Mouse (Mus musculus): Measurements from ENCODE around the gene Rprm. TPM values are rescaled to one million over a fixed set of nuclear protein-coding genes. Genes with fewer than 3 reads are reported as not detected.
A peak's percentile ranks its signal among the peaks of the same experiment; 100 is the strongest.

Gene Rprm
- 1 to 10 TPM in 1 of 2 experiments, under 1 TPM in 1; 0.99 to 1.3 TPM for total RNA-seq (2021)
- long read RNA-seq, experiment 1, result 0 reads
- long read RNA-seq, experiment 2, result 0 reads

GRCm38 (mm10) chr2:54085430-54086087, at the start of gene Rprm:
Rprm (minus strand) TSS chr2:54085552.
- DNase-seq, result peak; percentile 95

GRCm38 (mm10) chr2:54119305-54119704, 34.0 kb upstream of the Rprm start:
- DNase-seq, result no peak

DNA sequence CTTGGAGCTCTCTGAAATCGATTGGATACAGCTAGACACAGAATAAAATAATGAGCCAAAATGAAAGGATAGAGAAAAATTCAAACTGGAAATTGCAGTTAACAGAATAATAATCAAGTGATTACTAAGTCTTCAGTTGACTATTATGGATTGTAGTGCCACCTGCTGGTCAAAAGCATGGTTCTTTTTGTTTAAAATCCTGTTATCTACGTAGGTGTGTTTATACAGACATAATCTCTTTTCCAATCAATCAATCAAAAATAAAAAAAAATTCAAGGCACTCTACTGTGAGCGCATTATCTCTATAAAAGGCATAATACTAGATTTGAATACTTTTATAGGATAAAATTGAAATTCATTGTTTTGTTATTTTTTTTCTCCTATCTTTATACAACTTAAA, 33.5 kb upstream of the Rprm start:
- DNase-seq, result peak; percentile 5

DNA sequence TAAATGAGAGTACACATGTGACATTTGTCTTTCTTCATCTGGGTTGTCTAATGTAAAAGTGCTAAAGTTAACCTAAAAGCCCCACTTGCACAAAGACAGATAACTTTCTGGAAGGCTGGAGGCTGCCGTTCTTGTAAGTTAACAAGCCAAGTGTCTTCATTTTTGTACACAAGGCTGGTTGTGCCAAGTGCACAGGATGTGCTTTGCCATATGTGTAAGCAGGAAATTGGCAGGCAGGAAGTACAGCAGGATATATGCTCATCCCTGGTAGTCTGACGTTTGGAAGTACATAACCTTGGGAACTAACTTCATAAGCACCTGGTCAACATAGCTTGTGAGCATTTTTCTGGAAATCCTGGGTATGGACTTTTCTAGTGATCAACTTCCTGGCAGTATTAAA, 25.9 kb upstream of the Rprm start:
- no peak for DNase-seq

DNA sequence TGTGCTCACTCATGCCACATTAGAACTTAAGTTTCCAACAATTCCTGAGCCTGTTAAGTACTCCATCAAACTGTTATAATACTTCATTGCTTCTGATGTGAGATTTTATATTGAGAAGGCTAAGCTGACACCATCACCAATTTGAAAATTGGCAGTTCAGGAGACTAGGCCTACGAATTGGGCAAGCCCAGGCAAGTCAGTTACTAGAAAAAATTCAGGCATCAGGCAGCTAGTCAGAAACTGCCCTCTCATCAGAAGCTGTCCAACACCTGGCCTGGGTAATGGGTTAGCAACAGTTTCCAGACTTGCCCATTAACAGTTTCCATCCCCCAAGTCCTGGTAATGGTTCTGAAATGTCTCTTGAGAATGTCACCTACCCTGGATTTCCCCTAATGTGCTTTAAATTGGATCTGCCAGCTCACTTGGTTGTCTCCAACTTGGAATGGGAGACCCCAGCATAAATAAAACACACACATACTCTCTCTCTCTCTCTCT, 20.9 kb upstream of the Rprm start:
- no peak for DNase-seq

DNA sequence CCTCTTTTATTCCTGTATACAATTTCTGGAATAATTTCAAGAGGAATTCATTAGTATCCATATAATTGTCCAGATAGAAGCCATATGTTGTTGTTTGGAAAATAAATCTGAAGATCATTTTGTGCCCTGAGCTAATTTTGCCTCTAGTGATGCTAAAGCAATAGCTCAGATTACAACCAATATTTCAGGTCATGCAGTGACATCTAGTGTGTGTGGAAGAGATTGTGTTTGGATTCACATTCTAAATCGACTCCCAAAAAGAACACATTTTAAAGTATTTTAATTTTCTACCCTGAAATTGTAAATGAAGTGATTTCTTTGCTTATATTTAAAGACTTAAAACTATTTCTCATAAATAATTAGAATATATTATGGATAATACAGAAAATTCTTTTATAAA, 14.6 kb upstream of the Rprm start:
- no peak for DNase-seq

DNA sequence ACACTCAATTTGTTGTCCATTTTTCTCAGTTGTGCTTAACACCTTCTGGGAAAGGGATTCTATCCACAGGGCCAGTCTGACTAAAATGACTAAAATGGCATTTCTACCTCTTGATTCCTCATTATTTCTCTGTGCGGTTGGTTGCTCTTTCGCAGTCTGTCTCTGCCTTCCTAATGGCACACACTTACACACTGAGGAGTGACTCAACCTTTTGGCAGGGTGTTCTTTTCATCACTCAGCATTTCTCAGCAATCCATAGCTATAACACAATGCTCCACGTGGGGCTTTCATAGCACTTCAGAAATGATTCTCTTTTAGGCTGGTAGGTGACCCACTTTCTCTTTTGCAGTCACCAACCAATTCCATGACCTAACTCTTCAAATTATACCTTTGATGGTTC, 7.3 kb upstream of the Rprm start:
- DNase-seq, result no peak

DNA sequence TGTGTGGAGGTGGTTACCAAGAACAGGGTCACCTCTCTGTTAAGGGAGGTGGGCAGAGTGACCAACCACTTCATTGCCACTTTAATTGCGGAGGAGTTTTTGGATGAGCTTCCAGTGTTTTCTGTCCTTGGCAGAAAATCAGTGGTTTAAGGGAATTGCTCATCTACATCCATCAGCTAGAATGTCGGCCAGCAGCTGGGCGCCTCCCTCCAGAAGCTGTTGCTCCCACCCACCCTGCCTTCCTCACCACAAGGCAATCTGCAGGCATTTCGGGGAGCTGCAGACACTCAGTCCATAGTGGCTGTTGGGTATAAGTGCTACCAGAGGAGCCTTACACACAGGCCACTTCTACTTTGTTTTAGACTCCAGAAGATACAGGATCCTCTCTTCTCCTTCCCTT, 902 bp upstream of the Rprm start:
- DNase-seq, result no peak

DNA sequence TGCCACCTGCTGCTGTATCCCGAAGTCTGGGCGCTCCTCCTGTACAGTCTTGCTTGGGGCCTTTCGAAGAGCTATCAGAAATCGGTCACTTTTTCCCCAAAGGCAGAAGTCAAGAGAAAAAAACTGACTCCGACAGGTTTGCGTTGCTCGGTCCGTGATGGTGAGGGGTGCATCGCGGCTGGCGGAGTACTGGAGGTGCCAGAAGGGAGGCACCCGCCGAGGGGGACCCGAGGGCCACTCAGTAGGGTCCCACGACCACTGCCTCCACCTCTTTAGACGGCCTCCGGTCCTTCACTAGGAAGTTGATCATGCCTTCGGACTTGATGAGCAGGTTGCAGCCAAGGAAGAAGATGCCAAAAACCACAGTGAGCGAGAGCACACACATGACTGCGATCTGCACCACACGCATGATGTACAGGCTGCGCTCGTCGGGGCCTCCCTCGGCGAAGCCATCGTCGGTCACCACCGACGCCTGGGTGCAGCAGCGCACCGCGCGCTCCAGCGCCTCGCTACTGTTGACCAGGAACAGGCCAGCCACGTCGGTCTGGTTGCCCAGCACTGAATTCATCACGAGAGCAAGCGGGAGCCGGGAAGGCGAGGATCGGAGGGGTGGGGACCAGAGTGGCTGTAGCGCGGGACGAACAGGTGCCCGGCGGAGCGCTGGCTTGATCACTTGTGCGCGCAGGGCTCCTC, 469 bp downstream of the Rprm start:
- DNase-seq, result no peak

- no peak for DNase-seq
Observed at GRCm38 (mm10) chr2:54083861-54084736, 1.3 kb downstream of the Rprm start.

DNA sequence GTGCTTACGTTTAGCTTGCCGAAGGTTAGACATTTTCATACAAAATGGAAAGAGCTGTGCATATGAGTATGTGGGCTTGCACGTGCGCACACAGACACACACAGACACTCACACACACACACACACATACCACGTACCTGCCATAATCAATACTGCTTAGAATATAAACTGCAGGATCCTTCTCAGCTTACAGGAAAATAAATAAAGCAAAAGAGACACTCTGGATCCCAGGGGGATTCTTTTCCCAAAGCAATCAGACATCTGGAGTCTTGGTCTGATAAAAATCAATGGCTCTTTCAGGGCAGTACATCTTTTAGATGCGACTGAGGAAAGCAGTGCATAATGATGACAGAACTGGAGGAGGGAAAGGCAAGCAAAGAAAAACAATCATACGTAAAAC, 6.4 kb downstream of the Rprm start:
- no peak for DNase-seq

GRCm38 (mm10) chr2:54071526-54071925, 13.8 kb downstream of the Rprm start:
- DNase-seq, result no peak

- no peak for DNase-seq
Observed at GRCm38 (mm10) chr2:54062421-54062820, 22.9 kb downstream of the Rprm start.

GRCm38 (mm10) chr2:54061039-54061438, 24.3 kb downstream of the Rprm start:
- no peak for DNase-seq
